ENCODE assay signal across 24 mouse cellular contexts in genomic region chr7:81243361-81243760, GRCm38 (mm10). TPM values are rescaled to one million over a fixed set of nuclear protein-coding genes. Genes with fewer than 3 reads are reported as not detected.
A peak's percentile ranks its signal among the peaks of the same experiment; 100 is the strongest.
DNase-seq lines count a peak whose midpoint lies in the region; ATAC-seq lines count a peak whose summit lies in the region.
"Had no signal": no experiment of that assay in that cellular context is flagged by ENCODE, and none has a peak within 500 bp of the region (broad histone marks: within the 10 kb centered on the region; RNA-seq: fewer than 3 reads in every experiment).

No protein-coding gene starts in this region.

- H3K4me1 ChIP-seq in heart, embryonic 10.5 days, result no peaks in the 10 kb centered on the region
- peaks cover 20% of the 10 kb centered on the region for H3K4me1 ChIP-seq in kidney, embryonic 16.5 days (ENCODE audit: insufficient read depth, low read length)
- H3K4me1 ChIP-seq: forebrain, embryonic 10.5 days; heart, embryonic 15.5 days; neural tube, embryonic 13.5 days had no signal

- ATAC-seq in kidney, embryonic 16.5 days (ENCODE audit: low FRiP score, low TSS enrichment), result peak; percentile 96
- ATAC-seq: CD4-positive, CD25-positive, alpha-beta regulatory T cell, adult 4 months; forebrain, embryonic 16.5 days; midbrain, embryonic 16.5 days had no signal

- H3K36me3 ChIP-seq in heart, embryonic 10.5 days, result no peaks in the 10 kb centered on the region
- H3K36me3 ChIP-seq in kidney, embryonic 16.5 days (ENCODE audit: insufficient read depth, low read length), result no peaks in the 10 kb centered on the region
- H3K36me3 ChIP-seq: forebrain, embryonic 10.5 days; heart, embryonic 15.5 days; neural tube, embryonic 13.5 days had no signal

- peak; percentile 19 for DNase-seq in heart, embryonic 10.5 days (ENCODE audit: low spot score)
- no peak for DNase-seq in heart, adult 8-10 months (ENCODE audit: low spot score)
- peak; percentile 50 for DNase-seq in kidney, adult 18-20 months
- peak; percentile 21 to 58 for DNase-seq in kidney, postnatal 4 days
- DNase-seq in lung, postnatal 4 days, result no peak
- no peak for DNase-seq in spleen, adult 12 weeks (ENCODE audit: low spot score)
- DNase-seq: adrenal gland, postnatal 36 days; cerebellum, adult 11 months; cerebellum, adult 9-11 months; gastrocnemius, postnatal 25 days; heart, adult 2 months; heart, postnatal 4 days; lung, postnatal 14 days; retina, postnatal 1 day; right cerebral cortex, postnatal 25 days had no signal

- no peak overlapping the region for H3K4me2 ChIP-seq in kidney, embryonic 16.5 days (replicated peaks; ENCODE audit: low read depth, low read length)
- H3K4me2 ChIP-seq: heart, embryonic 15.5 days; hindbrain, embryonic 14.5 days; neural tube, embryonic 13.5 days had no signal

- no peak overlapping the region for H3K4me3 ChIP-seq in heart, embryonic 10.5 days
- no peak overlapping the region for H3K4me3 ChIP-seq in kidney, embryonic 16.5 days (ENCODE audit: low read length)
- H3K4me3 ChIP-seq: forebrain, embryonic 10.5 days; heart, adult 2 months; heart, embryonic 15.5 days; myocyte; neural tube, embryonic 13.5 days had no signal

- no peaks in the 10 kb centered on the region for H3K9me3 ChIP-seq in heart, embryonic 10.5 days
- H3K9me3 ChIP-seq in kidney, embryonic 16.5 days (ENCODE audit: low read length), result no peaks in the 10 kb centered on the region
- H3K9me3 ChIP-seq: forebrain, embryonic 10.5 days; heart, embryonic 15.5 days; neural tube, embryonic 13.5 days had no signal

- WGBS in heart, embryonic 10.5 days, result 59% methylated on average over 5 of the region's 5 CpGs
- WGBS in kidney, embryonic 16.5 days, result 36% methylated on average over 5 of the region's 5 CpGs

- H3K9ac ChIP-seq in kidney, embryonic 16.5 days (replicated peaks; ENCODE audit: low read length), result no peak overlapping the region
- H3K9ac ChIP-seq: heart, embryonic 15.5 days; hindbrain, embryonic 14.5 days; neural tube, embryonic 13.5 days had no signal

- no peak overlapping the region for H3K27ac ChIP-seq in heart, embryonic 10.5 days
- peak overlapping the region; percentile 85 for H3K27ac ChIP-seq in kidney, embryonic 16.5 days (ENCODE audit: low read length)
- H3K27ac ChIP-seq: forebrain, embryonic 10.5 days; heart, adult 2 months; heart, embryonic 15.5 days; hindbrain, embryonic 14.5 days; neural tube, embryonic 13.5 days had no signal

- H3K27me3 ChIP-seq in heart, embryonic 10.5 days (ENCODE audit: insufficient read depth, poor library complexity, severe bottlenecking), result no peaks in the 10 kb centered on the region
- no peaks in the 10 kb centered on the region for H3K27me3 ChIP-seq in kidney, embryonic 16.5 days (ENCODE audit: insufficient read depth, low read length)
- H3K27me3 ChIP-seq: heart, embryonic 15.5 days; neural tube, embryonic 13.5 days had no signal

RNA-seq across cellular contexts. Expression of gene Pde8a, which starts 30.0 kb away (rescaled TPM):
- 1.9 and 2.3 TPM in 2 replicates for polyA plus RNA-seq in heart, embryonic 10.5 days (2016; fragmentation: Nextera tagmentation; extraction: Ambion mirVana)
- total RNA-seq in heart, adult 8-10 months (2022), result 10 to 100 TPM; 13.4 to 16.0 (median 14.0) TPM
- polyA plus RNA-seq in kidney, embryonic 16.5 days (2015; fragmentation: Nextera tagmentation; extraction: Ambion mirVana), result 4.6 and 5.9 TPM in 2 replicates

Comparison
In these comparisons a context has a peak if more than half of its experiments do, and no peak if none do; other contexts are left out.
1. DNase-seq: peak in heart, embryonic 10.5 days (single experiment), kidney, adult 18-20 months (single experiment) and kidney, postnatal 4 days (2 of 2); none in heart, adult 8-10 months (single experiment), lung, postnatal 4 days (0 of 2) and spleen, adult 12 weeks (single experiment).